Mouse (Mus musculus) cerebellum, adult 9-10 months (tissue): ENCODE data around the gene Prps1l1.

Experiments used
- DNase-seq: peaks from one replicate; pipeline ENCODE4 v3.0.0; 2022

Gene Prps1l1

DNA sequence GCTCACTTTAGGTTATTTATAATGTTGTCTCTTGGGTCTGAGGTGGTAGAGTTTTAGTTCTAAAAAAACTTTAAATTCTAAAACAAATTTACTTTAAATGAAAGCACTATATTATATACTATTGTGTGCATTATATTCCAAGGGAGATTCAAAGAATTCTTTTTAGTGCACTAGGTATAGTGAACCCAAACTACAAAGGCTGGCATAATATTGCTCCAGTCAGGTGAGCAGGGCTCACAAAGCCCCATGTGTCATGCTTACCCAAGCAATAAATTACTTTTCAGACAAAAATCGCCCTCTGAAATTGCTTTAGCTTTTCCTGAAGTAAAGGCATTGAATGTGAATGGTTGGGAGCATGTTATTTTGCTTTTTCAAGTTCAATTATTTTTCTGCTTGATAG, 43.0 kb downstream of the Prps1l1 start:
- DNase-seq, result no peak
